Mouse (Mus musculus): ENCODE measurements at regions not wholly inside any gene's neighbourhood (a gene's known extent, or its start where the extent isn't known, plus 50 kb on each side); places are given as distances from the start of the nearest gene placed in this dataset.

DNA sequence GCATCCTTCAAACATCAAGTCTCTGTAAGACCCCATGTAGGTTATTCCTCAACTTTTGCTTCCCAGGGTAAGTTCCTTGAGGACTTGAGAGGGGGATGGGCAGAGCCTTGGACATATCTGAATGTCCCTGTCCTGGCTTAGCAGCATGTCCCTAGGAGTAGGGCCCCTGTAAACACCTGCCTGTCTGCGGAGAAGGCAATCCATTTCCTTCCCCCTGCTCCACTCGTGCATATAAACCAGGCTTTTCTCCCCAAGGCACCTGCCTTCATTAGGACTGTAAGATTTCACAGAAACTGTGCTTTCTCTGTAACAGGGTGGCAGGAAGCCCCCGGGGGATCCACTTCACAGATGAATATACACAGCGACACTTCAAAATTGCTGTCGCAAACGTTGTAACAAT lies 393.1 kb downstream of the Plekhb2 start:
- no peak for TF ChIP-seq CTCF (IDR thresholded peaks at IDR 0.05; ENCODE audit: control insufficient read depth, insufficient read depth, insufficient read length)
- TF ChIP-seq MAX (IDR thresholded peaks at IDR 0.05), result no peak
- TF ChIP-seq USF1 (IDR thresholded peaks at IDR 0.05; ENCODE audit: low read depth), result no peak
- TF ChIP-seq CEBPB (IDR thresholded peaks at IDR 0.05; ENCODE audit: low read depth), result no peak
- no peak for TF ChIP-seq MYOG (IDR thresholded peaks at IDR 0.05; ENCODE audit: control insufficient read depth, extremely low read depth, insufficient read length)
- no peak for TF ChIP-seq MYOD1 (IDR thresholded peaks at IDR 0.05; ENCODE audit: control insufficient read depth, insufficient read length, low read depth)

Data from C2C12 (cell line).